22 mouse cellular contexts compared by ENCODE assay signal in the genomic region with DNA sequence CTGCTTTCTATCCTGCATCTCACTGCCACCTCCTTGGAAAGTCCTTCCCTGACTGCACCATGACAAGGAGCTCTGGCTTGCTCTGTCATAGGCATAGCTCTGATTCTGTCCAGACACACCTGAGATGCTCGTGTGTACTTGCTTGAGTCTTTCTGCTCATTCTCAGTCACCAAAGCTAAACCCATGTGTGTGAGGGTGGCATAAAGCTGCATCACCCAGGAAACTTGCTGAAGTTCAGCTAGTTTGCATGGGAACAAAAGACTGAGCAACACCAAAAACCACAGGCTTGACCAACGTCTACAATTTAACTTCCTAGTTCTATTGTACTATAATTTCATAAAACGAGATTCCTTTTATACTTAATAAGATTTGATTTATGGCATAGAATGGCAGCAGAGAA. TPM values are rescaled to one million over a fixed set of nuclear protein-coding genes. Genes with fewer than 3 reads are reported as not detected.
"Had no signal": no experiment of that assay in that cellular context is flagged by ENCODE, and none has a peak within 500 bp of the region (broad histone marks: within the 10 kb centered on the region; RNA-seq: fewer than 3 reads in every experiment).

No protein-coding gene starts in this region.

- H3K9ac ChIP-seq: kidney, embryonic 15.5 days; liver, embryonic 13.5 days; lung, embryonic 14.5 days; midbrain, embryonic 12.5 days; midbrain, embryonic 15.5 days; neural tube, embryonic 13.5 days; stomach, embryonic 15.5 days had no signal

- H3K9me3 ChIP-seq: kidney, embryonic 15.5 days; liver, embryonic 13.5 days; midbrain, embryonic 12.5 days; midbrain, embryonic 15.5 days; neural tube, embryonic 13.5 days; stomach, embryonic 15.5 days had no signal

- ATAC-seq: lung, postnatal 0 days; midbrain, embryonic 15.5 days had no signal

- H3K36me3 ChIP-seq: kidney, embryonic 15.5 days; liver, embryonic 13.5 days; midbrain, embryonic 12.5 days; midbrain, embryonic 15.5 days; neural tube, embryonic 13.5 days; stomach, embryonic 15.5 days had no signal

- H3K27me3 ChIP-seq: kidney, embryonic 15.5 days; liver, embryonic 13.5 days; midbrain, embryonic 15.5 days; neural tube, embryonic 13.5 days; stomach, embryonic 15.5 days had no signal

- H3K4me2 ChIP-seq: kidney, embryonic 15.5 days; liver, embryonic 13.5 days; lung, embryonic 14.5 days; midbrain, embryonic 12.5 days; midbrain, embryonic 15.5 days; neural tube, embryonic 13.5 days; stomach, embryonic 15.5 days had no signal

- H3K4me3 ChIP-seq: kidney, embryonic 15.5 days; left cerebral cortex, adult 2 months; liver, embryonic 13.5 days; midbrain, embryonic 12.5 days; midbrain, embryonic 15.5 days; myocyte; neural tube, embryonic 13.5 days; stomach, embryonic 15.5 days had no signal

- H3K27ac ChIP-seq: kidney, embryonic 15.5 days; left cerebral cortex, adult 2 months; liver, embryonic 13.5 days; midbrain, embryonic 12.5 days; midbrain, embryonic 15.5 days; neural tube, embryonic 13.5 days; stomach, embryonic 15.5 days had no signal

- DNase-seq: kidney, adult 8-10 months; kidney, postnatal 10 days; kidney, postnatal 36 days; layer of hippocampus, postnatal 36 days; liver, embryonic 13.5 days; lung, embryonic 14.5 days; retina, postnatal 1 day; right cerebral cortex, postnatal 25 days; spleen, adult 18-20 months; thymus, postnatal 25 days had no signal

- H3K4me1 ChIP-seq: kidney, embryonic 15.5 days; liver, embryonic 13.5 days; midbrain, embryonic 12.5 days; midbrain, embryonic 15.5 days; neural tube, embryonic 13.5 days; stomach, embryonic 15.5 days had no signal

RNA-seq across cellular contexts. Expression of a gene that starts 18.6 kb away (rescaled TPM):
- total RNA-seq: layer of hippocampus, adult 8-10 months; layer of hippocampus, postnatal 10 days; layer of hippocampus, postnatal 36 days; left cerebral cortex, adult 2 months; left cerebral cortex, postnatal 10 days; left cerebral cortex, postnatal 36 days had no signal
- polyA plus RNA-seq: midbrain, embryonic 12.5 days had no signal
